Mouse (Mus musculus) CH12.LX (cell line): Measurements from ENCODE around the gene Tmem81.

Experiments used
- CHD2 ChIP-seq: IDR thresholded peaks from 2 replicates; pipeline ENCODE4 v1.6.1; 2011; ENCODE audit warnings: low read length, improper control_type of control experiment
- CTCF ChIP-seq, 2 experiments: IDR thresholded peaks in 1 of 2; conservative IDR thresholded peaks in 1 of 2; 2 replicates each; pipeline ENCODE4 v1.5.1; 2011 to 2012; ENCODE audit warnings: low read depth in 2 of 2, low read length in 2 of 2, improper control_type of control experiment in 1 of 2, inconsistent platforms in 1 of 2, mild to moderate bottlenecking in 1 of 2, moderate library complexity in 1 of 2
- EP300 ChIP-seq: IDR thresholded peaks from 2 replicates; pipeline ENCODE4 v1.6.1; 2011; ENCODE audit warnings: low read length, improper control_type of control experiment
- ETS1 ChIP-seq: conservative IDR thresholded peaks from 2 replicates; pipeline ENCODE4 v1.6.1; 2012; ENCODE audit warnings: low read depth, mild to moderate bottlenecking, inconsistent platforms, low read length, improper control_type of control experiment, moderate library complexity
- HCFC1 ChIP-seq: IDR thresholded peaks from 2 replicates; pipeline ENCODE4 v1.6.1; 2012; ENCODE audit warnings: low read depth, mild to moderate bottlenecking, inconsistent platforms, low read length, improper control_type of control experiment
- JUND ChIP-seq: conservative IDR thresholded peaks from 2 replicates; pipeline ENCODE4 v1.6.1; 2011; ENCODE audit warnings: low read depth, low read length, improper control_type of control experiment
- MAFK ChIP-seq: IDR thresholded peaks from 2 replicates; pipeline ENCODE4 v1.6.1; 2011; ENCODE audit warnings: low read length, improper control_type of control experiment; ENCODE audit not compliant: insufficient replicate concordance
- MAX ChIP-seq: IDR thresholded peaks from 2 replicates; pipeline ENCODE4 v1.6.1; 2011; ENCODE audit warnings: low read length, improper control_type of control experiment
- MAZ ChIP-seq: IDR thresholded peaks from 2 replicates; pipeline ENCODE4 v1.6.1; 2012; ENCODE audit warnings: low read depth, mild to moderate bottlenecking, inconsistent platforms, low read length, improper control_type of control experiment, moderate library complexity
- NRF1 ChIP-seq: IDR thresholded peaks from 2 replicates; pipeline ENCODE4 v1.6.1; 2014; ENCODE audit warnings: low read depth, mild to moderate bottlenecking, inconsistent platforms, low read length, improper control_type of control experiment, moderate library complexity
- POLR2A ChIP-seq: IDR thresholded peaks from 2 replicates; pipeline ENCODE4 v1.6.1; 2011; ENCODE audit warnings: low read depth, mild to moderate bottlenecking, improper control_type of control experiment, low read length
- RCOR1 ChIP-seq: conservative IDR thresholded peaks from 2 replicates; pipeline ENCODE4 v1.6.1; 2012; ENCODE audit warnings: low read depth, mild to moderate bottlenecking, inconsistent platforms, low read length, improper control_type of control experiment
- ZNF384 ChIP-seq: IDR thresholded peaks from 2 replicates; pipeline ENCODE4 v1.6.1; 2012; ENCODE audit warnings: low read depth, low read length, improper control_type of control experiment, inconsistent platforms

- no peak for TF ChIP-seq MAZ
- TF ChIP-seq RCOR1 = no peak
- no peak for TF ChIP-seq NRF1
- TF ChIP-seq JUND = no peak
- no peak for TF ChIP-seq CTCF (conservative IDR thresholded peaks at IDR 0.05 in 1 of 2, IDR thresholded peaks at IDR 0.05 in 1 of 2; ENCODE audit: low read depth in 2 of 2, low read length in 2 of 2)
- no peak for TF ChIP-seq EP300
- no peak for TF ChIP-seq ZNF384
- no peak for TF ChIP-seq MAFK
- TF ChIP-seq ETS1 = no peak
- TF ChIP-seq HCFC1 = no peak
- no peak for TF ChIP-seq CHD2
- no peak for TF ChIP-seq MAX
- no peak for TF ChIP-seq POLR2A
Measured at GRCm38 (mm10) chr1:132537736-132538135, 31.7 kb downstream of the Tmem81 start.
